Mouse (Mus musculus) spleen, adult 2 months (tissue): ENCODE measurements at regions not wholly inside any gene's neighbourhood (a gene's known extent, or its start where the extent isn't known, plus 50 kb on each side); places are given as distances from the start of the nearest gene placed in this dataset.

Source experiments
- DNase-seq, 2 experiments: peaks; one replicate each; pipeline versions ENCODE4 v3.0.0 to v3.0.0-alpha.2; 2012 to 2021; ENCODE audit warnings: low spot score in 2 of 2, low read depth in 1 of 2
- H3K27ac ChIP-seq: fragments of 200-500 bp; 2 replicates; pipeline ENCODE4 v1.5.1; 2012; ENCODE audit warnings: low read length, inconsistent platforms; ENCODE audit not compliant: insufficient read depth
- H3K27me3 ChIP-seq: fragments of 200-500 bp; 2 replicates; pipeline ENCODE4 v1.6.1; 2012; ENCODE audit warnings: mild to moderate bottlenecking, moderate library complexity, low read length, inconsistent platforms; ENCODE audit not compliant: control insufficient read depth, insufficient read depth
- H3K36me3 ChIP-seq: fragments of 200-500 bp; 2 replicates; pipeline ENCODE4 v1.6.1; 2012; ENCODE audit warnings: mild to moderate bottlenecking, low read length, inconsistent platforms; ENCODE audit not compliant: control insufficient read depth, insufficient read depth
- H3K4me1 ChIP-seq: fragments of 200-500 bp; 2 replicates; pipeline ENCODE4 v1.6.1; 2011; ENCODE audit warnings: inconsistent platforms; ENCODE audit not compliant: control insufficient read depth, insufficient read depth, insufficient read length
- H3K4me3 ChIP-seq: fragments of 200-500 bp; 2 replicates; pipeline ENCODE4 v1.5.1; 2011; ENCODE audit warnings: mild to moderate bottlenecking, inconsistent platforms; ENCODE audit not compliant: insufficient read depth, insufficient read length; ENCODE audit errors: extremely low read depth
- CTCF ChIP-seq: fragments of 200-500 bp; IDR thresholded peaks from 2 replicates; pipeline ENCODE4 v1.5.1; 2011; ENCODE audit warnings: mild to moderate bottlenecking, inconsistent platforms; ENCODE audit not compliant: insufficient read depth, insufficient read length, insufficient replicate concordance; ENCODE audit errors: extremely low read depth
- POLR2A ChIP-seq: fragments of 200-500 bp; IDR thresholded peaks from 2 replicates; pipeline ENCODE4 v1.6.1; 2011; ENCODE audit warnings: low read depth, low read length, inconsistent platforms
- WGBS: fragments of 180-500 bp; shearing (Covaris S2); methylation state at CpG from one replicate; pipeline ENCODE4 v1.1.7; 2018; 5-methylcytosine and 5-hydroxymethylcytosine counted together

DNA sequence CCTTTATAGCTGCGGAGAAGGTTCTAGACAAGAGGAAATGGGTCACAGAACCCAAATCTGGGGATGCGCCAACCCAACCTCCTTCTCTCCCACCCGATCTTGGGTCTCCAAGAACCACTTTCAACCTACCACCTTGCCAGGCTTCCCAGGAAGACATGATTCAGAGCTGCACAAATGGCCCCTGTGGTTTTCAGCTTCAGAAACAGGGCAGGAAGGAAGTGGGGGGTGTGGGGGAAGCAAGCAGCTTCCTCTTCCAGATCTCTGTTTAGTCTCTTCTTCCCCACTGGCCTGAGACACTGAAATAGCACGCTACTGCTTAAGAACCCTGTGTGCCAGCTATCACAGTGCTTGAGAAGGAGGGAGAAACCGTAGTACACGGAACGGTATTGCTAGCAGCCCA is 70.4 kb upstream of the Gpr12 start:
- Histone ChIP-seq H3K4me1 (peaks cover 19% of the 10 kb centered on the region), H3K27ac (peak overlapping the region; percentile 83), H3K4me3 (peak overlapping the region; percentile 66), H3K36me3 (peaks cover 1% of the 10 kb centered on the region; the same call in 1 of the 2 replicates), H3K27me3 (no peaks in the 10 kb centered on the region)
- 3% methylated on average over 7 of the region's 7 CpGs for WGBS
- no peak for TF ChIP-seq CTCF
- TF ChIP-seq POLR2A = no peak
- peak; percentile 38 to 55 for DNase-seq

DNA sequence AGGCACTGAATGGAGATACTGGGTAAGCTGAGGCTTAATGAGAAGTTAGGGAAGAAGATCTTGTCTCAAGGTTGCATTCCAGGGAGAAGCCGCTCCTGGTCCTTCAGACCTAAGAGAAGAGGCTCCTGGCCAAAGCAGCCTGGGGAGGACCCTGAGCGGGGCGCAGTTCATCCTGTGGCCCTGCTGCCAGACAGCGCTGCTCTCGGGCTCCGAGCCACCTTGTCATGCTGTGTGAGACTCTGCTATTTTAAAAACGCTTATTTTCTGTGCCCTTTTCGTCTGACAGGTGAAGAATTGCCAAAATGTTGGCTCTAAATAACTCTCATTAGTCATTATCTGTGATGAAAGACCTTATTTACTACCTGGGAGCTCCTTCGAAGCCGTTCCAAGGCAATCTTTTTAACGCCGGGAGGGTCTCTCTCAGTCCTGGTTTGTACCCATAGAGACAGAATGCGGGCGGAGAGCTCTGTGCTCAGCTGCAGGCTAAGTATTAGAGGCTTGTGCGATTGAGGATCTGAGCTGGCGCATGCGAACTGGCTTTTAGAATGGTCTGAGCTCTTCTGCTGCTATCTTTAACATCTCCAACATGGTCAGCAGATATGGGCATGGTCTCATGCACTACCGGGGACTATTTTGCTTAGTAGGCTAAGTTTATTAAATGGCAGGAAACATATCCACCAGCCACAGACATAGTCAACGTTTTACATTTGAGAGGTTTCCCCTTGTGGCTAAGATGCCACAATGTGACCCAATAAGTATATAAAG is 68.8 kb upstream of the Gpr12 start:
- Histone ChIP-seq H3K27me3 (no peaks in the 10 kb centered on the region), H3K4me1 (peaks cover 13% of the 10 kb centered on the region), H3K4me3 (no peak overlapping the region), H3K27ac (no peak overlapping the region), H3K36me3 (peaks cover 2% of the 10 kb centered on the region)
- TF ChIP-seq CTCF = no peak
- no peak for TF ChIP-seq POLR2A
- DNase-seq = no peak
- WGBS = 78% methylated on average over 19 of the region's 19 CpGs

DNA sequence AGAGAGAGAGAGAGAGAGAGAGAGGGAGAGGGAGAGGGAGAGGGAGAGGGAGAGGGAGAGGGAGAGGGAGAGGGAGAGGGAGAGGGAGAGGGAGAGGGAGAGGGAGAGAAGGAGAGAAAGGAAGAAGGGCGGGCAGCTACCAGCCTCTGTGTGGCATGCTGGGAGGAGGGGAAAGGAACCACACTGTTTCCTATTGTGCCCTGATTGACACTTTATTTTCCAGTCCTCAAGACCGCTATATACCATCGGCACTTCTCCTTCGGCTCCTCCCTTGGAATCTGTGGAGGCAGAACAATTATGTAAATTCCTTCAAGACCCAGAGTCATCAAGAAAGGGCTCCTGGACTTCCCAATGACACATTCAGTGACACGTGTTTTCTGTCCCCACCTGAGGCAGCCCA is 67.8 kb upstream of the Gpr12 start:
- TF ChIP-seq POLR2A (no peak), CTCF (no peak)
- Histone ChIP-seq H3K36me3 (peaks cover 2% of the 10 kb centered on the region), H3K27ac (no peak overlapping the region), H3K4me1 (peaks cover 13% of the 10 kb centered on the region), H3K4me3 (no peak overlapping the region), H3K27me3 (no peaks in the 10 kb centered on the region)
- no peak for DNase-seq
- 32% methylated on average over 4 of the region's 5 CpGs for WGBS

DNA sequence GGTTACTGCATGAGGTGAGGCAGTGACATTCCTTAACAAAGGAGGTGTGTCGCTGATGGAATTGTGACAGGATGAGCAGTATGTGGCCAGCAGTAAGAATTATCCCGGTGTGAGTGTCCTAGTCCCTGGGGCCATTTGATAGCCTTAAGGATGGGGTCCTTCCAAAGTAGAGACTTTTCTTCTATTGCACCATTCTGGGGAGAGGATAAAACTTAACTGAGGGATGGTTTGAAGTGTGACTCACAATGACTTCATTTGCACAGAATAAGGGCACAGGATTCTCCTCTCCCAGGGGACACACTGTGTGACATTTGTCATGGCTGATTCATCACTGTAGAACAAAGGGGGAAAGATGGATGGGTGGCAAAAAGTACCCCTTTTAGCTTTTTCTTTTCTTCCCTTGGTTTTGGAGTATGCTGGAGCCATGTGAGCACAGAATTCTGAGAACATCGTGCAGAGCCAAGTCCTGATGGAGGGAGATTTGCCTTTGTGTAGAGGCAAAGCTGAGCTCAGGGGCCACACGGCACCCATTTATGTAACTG is 63.6 kb upstream of the Gpr12 start:
- H3K27me3 ChIP-seq = no peaks in the 10 kb centered on the region
- TF ChIP-seq POLR2A (no peak), CTCF (no peak)
- H3K36me3 ChIP-seq = peaks cover 2% of the 10 kb centered on the region
- no peak overlapping the region for H3K27ac ChIP-seq
- peaks cover 3% of the 10 kb centered on the region for H3K4me1 ChIP-seq
- DNase-seq = no peak
- no peak overlapping the region for H3K4me3 ChIP-seq
- WGBS = 85% methylated on average over 4 of the region's 4 CpGs

DNA sequence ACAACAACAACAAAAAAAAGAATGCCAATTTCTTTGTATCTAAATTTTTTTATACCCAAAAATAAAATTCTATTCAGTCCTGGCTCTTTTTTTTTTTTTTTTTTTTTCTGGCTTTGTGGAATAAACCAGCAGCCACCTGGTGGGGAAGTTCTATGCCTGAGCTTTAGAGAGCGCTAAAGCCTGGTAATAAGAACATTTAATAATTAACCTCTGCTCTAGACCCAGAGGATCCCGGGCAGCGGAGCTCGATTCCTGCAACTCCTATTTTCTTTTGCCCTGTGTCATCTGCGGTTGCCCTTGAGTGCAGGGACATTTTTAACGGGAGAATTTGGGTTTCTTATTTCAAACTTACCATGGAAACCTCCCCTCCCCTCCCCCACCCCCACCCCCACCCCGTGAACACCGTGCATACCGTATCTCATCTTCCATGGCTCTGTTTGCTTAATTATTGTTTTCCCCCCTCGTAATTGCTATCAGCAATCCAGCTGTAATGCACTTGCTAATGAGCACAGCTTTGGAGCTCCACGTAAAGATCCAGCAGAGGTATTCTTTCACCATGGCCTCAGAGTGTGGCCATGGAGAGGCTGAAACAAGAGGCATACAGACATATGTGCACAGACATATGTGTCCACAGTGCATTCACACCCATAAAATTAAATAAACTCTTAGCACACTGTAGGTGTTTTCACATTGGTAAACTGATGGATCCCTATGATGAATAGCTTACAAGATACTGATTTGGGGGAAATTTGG is 62.8 kb upstream of the Gpr12 start:
- Histone ChIP-seq H3K27me3 (no peaks in the 10 kb centered on the region), H3K36me3 (peaks cover 2% of the 10 kb centered on the region; the same call in 1 of the 2 replicates), H3K4me3 (no peak overlapping the region), H3K4me1 (no peaks in the 10 kb centered on the region), H3K27ac (no peak overlapping the region)
- no peak for TF ChIP-seq CTCF
- TF ChIP-seq POLR2A = no peak
- WGBS = 63% methylated on average over 11 of the region's 11 CpGs
- DNase-seq = no peak

DNA sequence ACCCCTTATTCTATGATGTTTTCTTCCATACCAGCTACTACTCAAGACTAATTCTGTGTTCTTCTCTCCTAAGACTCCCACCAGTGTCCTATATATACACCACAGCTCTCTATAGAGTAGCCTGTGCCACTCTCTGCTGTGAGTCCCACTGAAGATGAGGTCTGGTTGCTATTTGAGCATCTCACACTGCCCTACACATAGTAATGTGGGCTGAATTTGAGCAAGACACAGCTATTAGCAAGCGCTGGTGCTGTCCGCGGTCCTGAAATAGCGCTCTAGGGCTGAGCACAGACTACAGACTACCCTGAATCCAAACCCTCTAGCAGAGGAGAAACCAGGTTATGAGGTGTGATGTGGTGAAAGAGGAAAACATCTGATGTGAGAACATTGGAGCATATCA is 59.5 kb upstream of the Gpr12 start:
- TF ChIP-seq POLR2A (no peak), CTCF (no peak)
- no peak overlapping the region for H3K4me3 ChIP-seq
- 4% methylated on average over 4 of the region's 4 CpGs for WGBS
- H3K36me3 ChIP-seq = peaks cover 1% of the 10 kb centered on the region; the same call in 1 of the 2 replicates
- no peaks in the 10 kb centered on the region for H3K4me1 ChIP-seq
- H3K27me3 ChIP-seq = no peaks in the 10 kb centered on the region
- peak in 1 of 2 experiments; percentile 38 for DNase-seq
- no peak overlapping the region for H3K27ac ChIP-seq

DNA sequence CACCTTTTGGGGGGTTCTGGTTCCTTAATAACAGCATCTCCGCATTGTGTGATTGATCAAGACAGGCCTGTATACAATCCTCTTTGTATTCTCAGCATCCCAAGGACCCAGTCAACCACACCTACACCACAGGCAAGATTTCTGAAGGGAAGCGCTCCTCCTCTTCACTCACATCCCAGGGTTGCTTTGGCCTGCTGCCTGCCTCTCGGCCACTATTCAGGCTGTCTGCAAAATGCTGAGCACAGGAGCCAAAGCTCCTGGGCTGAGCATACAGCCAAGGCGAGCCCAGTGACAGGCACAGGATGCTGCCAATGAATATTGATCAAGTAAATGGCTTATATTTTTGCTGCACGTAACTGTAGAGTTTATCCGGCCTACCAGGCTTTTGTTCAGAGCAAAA is 56.9 kb upstream of the Gpr12 start:
- Histone ChIP-seq H3K36me3 (no peaks in the 10 kb centered on the region), H3K27me3 (no peaks in the 10 kb centered on the region), H3K27ac (no peak overlapping the region), H3K4me3 (no peak overlapping the region), H3K4me1 (no peaks in the 10 kb centered on the region)
- DNase-seq = no peak
- no peak for TF ChIP-seq POLR2A
- TF ChIP-seq CTCF = no peak
- 94% methylated on average over 6 of the region's 6 CpGs for WGBS
